Mouse (Mus musculus) brain, embryonic 14.5 days (tissue): Measurements from ENCODE around the gene Adipoq. TPM values are rescaled to one million over a fixed set of nuclear protein-coding genes. Genes with fewer than 3 reads are reported as not detected.
"Not testable (repeated sequence)": the region's sequence is repeated elsewhere in the genome, so short reads cannot be mapped to it uniquely, and the experiment has no call there.

Experiments
- DNase-seq: peaks from one replicate; pipeline ENCODE4 v3.0.0-alpha.2; 2011; ENCODE audit warnings: low read depth
- CTCF ChIP-seq: fragments of 200-500 bp; IDR thresholded peaks from 2 replicates; pipeline ENCODE4 v1.5.1; 2012; ENCODE audit warnings: inconsistent platforms, mild to moderate bottlenecking, moderate library complexity, borderline replicate concordance; ENCODE audit not compliant: insufficient read depth, insufficient read length; ENCODE audit errors: extremely low read depth
- POLR2A ChIP-seq: fragments of 200-500 bp; IDR thresholded peaks from 2 replicates; pipeline ENCODE4 v1.6.1; 2012; ENCODE audit warnings: mild to moderate bottlenecking, inconsistent platforms, borderline replicate concordance; ENCODE audit not compliant: poor library complexity, insufficient read depth, insufficient read length, severe bottlenecking; ENCODE audit errors: extremely low read depth
- polyA plus RNA-seq: library from polyadenylated mRNA; depleted of rRNA; stranded (reverse); fragments of >200 nt; gene quantifications from 2 replicates; pipeline ENCODE4 v1.2.3, GENCODE M21; 2012

The Adipoq gene
- polyA plus RNA-seq, 1 experiment: 0.08 TPM

GRCm38 (mm10) chr16:23170813-23171212 is 24.5 kb downstream of the Adipoq start:
- DNase-seq: no peak
- TF ChIP-seq CTCF (no peak), POLR2A (no peak)

- TF ChIP-seq CTCF (no peak), POLR2A (no peak)
- no peak for DNase-seq
These were observed 27.6 kb downstream of the Adipoq start for GRCm38 (mm10) chr16:23173904-23174303.

GRCm38 (mm10) chr16:23174855-23175254 is 28.5 kb downstream of the Adipoq start:
- DNase-seq: no peak

GRCm38 (mm10) chr16:23175956-23176355 is 29.6 kb downstream of the Adipoq start:
- TF ChIP-seq CTCF (no peak), POLR2A (no peak)
- DNase-seq: no peak

More at GRCm38 (mm10) chr16:23174855-23175254, 28.5 kb downstream of the Adipoq start:
- TF ChIP-seq CTCF (no peak), POLR2A (no peak)

- no peak for TF ChIP-seq CTCF
- TF ChIP-seq POLR2A: no peak
- DNase-seq: no peak
These were observed 31.5 kb downstream of the Adipoq start for GRCm38 (mm10) chr16:23177856-23178255.

- TF ChIP-seq CTCF (no peak), POLR2A (no peak)
- no peak for DNase-seq
These were observed 32.5 kb downstream of the Adipoq start for GRCm38 (mm10) chr16:23178796-23179195.

- not testable (repeated sequence) for DNase-seq
These were observed 33.1 kb downstream of the Adipoq start for GRCm38 (mm10) chr16:23179436-23179835.

GRCm38 (mm10) chr16:23181054-23181453 is 34.7 kb downstream of the Adipoq start:
- no peak for TF ChIP-seq POLR2A
- TF ChIP-seq CTCF: no peak

GRCm38 (mm10) chr16:23181487-23181886 is 35.2 kb downstream of the Adipoq start:
- DNase-seq: no peak

More at GRCm38 (mm10) chr16:23181054-23181453, 34.7 kb downstream of the Adipoq start:
- DNase-seq: no peak

GRCm38 (mm10) chr16:23181942-23182597 is 35.7 kb downstream of the Adipoq start:
- TF ChIP-seq CTCF (no peak), POLR2A (no peak)
- DNase-seq: no peak

More at GRCm38 (mm10) chr16:23181487-23181886, 35.2 kb downstream of the Adipoq start:
- TF ChIP-seq POLR2A (no peak), CTCF (no peak)

GRCm38 (mm10) chr16:23185824-23186223 is 39.5 kb downstream of the Adipoq start:
- TF ChIP-seq POLR2A (no peak), CTCF (no peak)
- no peak for DNase-seq

- DNase-seq: no peak
- no peak for TF ChIP-seq POLR2A
- TF ChIP-seq CTCF: no peak
These were observed 40.1 kb downstream of the Adipoq start for GRCm38 (mm10) chr16:23186418-23186817.

- DNase-seq: no peak
- no peak for TF ChIP-seq CTCF
- TF ChIP-seq POLR2A: no peak
These were observed 41.6 kb downstream of the Adipoq start for GRCm38 (mm10) chr16:23187983-23188382.

- DNase-seq: no peak
- no peak for TF ChIP-seq POLR2A
- no peak for TF ChIP-seq CTCF
These were observed 43.3 kb downstream of the Adipoq start for GRCm38 (mm10) chr16:23189612-23190011.
